Mouse (Mus musculus): ENCODE data around the gene Bcl2l12. TPM values are rescaled to one million over a fixed set of nuclear protein-coding genes. Genes with fewer than 3 reads are reported as not detected.

Gene Bcl2l12
- total RNA-seq, 2 experiments from 2014 or later, result 7.6 to 9.7 TPM

DNA sequence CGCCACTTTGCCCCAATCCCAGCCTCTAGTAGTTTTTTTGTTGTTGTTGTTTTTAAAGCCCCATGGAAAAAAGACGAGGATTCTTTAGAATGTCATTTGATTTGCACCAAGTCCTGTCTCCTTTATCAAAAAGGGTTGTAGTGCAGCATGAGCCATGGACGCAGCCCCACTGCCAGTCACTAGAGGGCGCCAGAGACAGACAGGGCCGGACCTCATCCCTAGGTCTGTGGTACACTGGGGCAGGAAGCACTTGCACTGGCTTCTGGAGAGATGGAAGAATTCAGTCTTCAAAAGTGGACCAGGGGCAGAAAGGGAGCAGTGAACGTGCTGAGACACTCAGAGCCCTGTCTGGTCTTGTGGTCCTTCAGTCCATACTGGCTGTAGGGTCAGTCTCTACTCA is 15.4 kb downstream of the Bcl2l12 start:
- peak; percentile 92 for DNase-seq
- Histone ChIP-seq H3K27ac (peak overlapping the region; percentile 100), H3K4me3 (peak overlapping the region; percentile 4; the same call in 1 of the 2 replicates)
- TF ChIP-seq CTCF (IDR thresholded peaks at IDR 0.05), result no peak; the same call in 1 of the 2 replicates
- intact Hi-C loops (cut with DNase I), result loop anchor here (5.0 kb wide), 1 partner anchor 154 kb away; the partner anchor contains the start of genes Flt3l and Gm45713

GRCm38 (mm10) chr7:44981539-44981938 is 17.0 kb downstream of the Bcl2l12 start:
- Histone ChIP-seq H3K27ac (no peak overlapping the region), H3K4me3 (no peak overlapping the region)
- no peak for DNase-seq
- intact Hi-C loops (cut with DNase I), result loop anchor here (5.0 kb wide), 1 partner anchor 156 kb away; the partner anchor contains the start of genes Flt3l and Gm45713
- TF ChIP-seq CTCF (IDR thresholded peaks at IDR 0.05), result no peak

DNA sequence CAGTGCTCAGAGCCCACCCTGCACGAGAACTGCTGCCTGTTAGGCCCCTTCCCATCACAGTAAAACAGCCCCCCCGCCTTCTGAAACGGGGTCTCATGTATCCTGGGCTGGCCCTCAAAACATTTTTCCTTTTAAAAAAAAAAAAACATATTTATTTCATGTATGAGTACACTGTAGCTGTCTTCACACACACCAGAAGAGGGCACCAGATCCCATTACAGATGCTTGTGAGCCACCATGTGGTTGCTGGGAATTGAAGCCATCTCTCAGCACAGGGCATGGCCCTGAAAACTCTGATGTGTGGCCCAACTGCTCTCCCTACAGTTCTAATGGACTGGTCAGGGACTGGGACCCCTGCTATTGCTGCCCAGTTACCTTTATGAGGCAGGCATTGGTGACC is 20.2 kb downstream of the Bcl2l12 start:
- no peak overlapping the region for H3K4me3 ChIP-seq
- DNase-seq, result no peak
- no peak overlapping the region for H3K27ac ChIP-seq
- no peak for TF ChIP-seq CTCF (IDR thresholded peaks at IDR 0.05)
- intact Hi-C loops (cut with DNase I), result no loop called here

DNA sequence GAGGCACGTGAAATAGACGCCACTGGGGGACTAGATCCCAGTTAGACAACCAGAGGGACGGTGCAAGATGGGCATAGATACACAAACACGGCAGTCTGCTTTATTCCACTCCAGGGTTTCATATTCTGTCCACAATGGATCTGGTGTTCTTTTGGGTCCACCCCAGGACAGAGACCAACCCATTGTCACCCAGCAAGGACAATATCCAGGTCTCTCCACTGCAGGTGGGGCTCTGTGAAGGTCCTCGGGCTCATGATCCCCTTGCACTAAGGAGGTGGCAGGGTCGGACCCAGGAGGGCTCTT is 23.4 kb downstream of the Bcl2l12 start:
- DNase-seq, result no peak
- intact Hi-C loops (cut with DNase I), result no loop called here
- peak overlapping the region; percentile 29; the same call in 1 of the 2 replicates for H3K27ac ChIP-seq
- H3K4me3 ChIP-seq, result no peak overlapping the region
- TF ChIP-seq CTCF (IDR thresholded peaks at IDR 0.05), result no peak

GRCm38 (mm10) chr7:44974383-44975116 is 24.0 kb downstream of the Bcl2l12 start, which contains the start of gene Cpt1c:
TSS of gene Cpt1c (minus strand) at chr7:44974851.
- H3K27ac ChIP-seq, result peak within 1 kb of the TSS; percentile 84
- DNase-seq, result peak; percentile 84
- intact Hi-C loops (cut with DNase I), result no loop called here

DNA sequence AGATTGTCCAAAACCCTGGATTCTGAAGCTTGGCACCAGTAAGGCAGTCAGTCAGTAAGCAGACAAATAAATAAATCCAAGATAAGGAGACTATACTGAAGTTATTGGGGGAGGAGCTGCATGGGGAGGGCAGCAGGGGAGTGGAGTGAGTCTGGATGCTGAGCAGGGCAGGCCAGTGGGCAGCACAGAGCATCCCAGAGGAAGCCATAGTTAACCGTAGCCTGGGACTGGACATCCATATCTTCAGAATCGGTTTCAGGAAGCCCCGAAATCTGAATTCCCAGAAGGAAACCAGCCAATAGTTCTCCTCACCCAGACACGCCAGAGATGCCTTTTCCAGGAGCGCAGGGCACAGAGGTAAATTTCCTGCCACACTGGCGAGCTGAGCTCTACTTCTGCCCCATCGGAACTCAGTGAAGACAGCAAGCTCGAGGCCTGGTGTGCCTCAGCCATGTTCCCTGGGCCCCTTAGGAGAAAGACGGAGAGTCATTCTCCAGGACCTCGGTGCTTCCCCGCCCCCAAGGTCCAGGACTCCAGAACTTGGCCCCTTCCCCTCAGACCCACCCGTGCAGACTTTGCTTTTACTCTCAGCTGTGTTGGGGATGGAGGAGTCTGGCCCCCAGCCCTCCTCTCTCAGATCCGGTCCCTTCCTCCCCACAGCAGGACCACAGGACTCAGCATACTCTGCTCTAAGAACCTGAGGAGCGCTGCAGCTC is 24.9 kb downstream of the Bcl2l12 start:
- TF ChIP-seq CTCF (IDR thresholded peaks at IDR 0.05), result no peak
- DNase-seq, result no peak
- H3K4me3 ChIP-seq, result peak overlapping the region; percentile 76
- peak overlapping the region; percentile 84 for H3K27ac ChIP-seq
- intact Hi-C loops (cut with DNase I), result no loop called here

More at GRCm38 (mm10) chr7:44974383-44975116, 24.0 kb downstream of the Bcl2l12 start, which contains the start of gene Cpt1c:
- TF ChIP-seq CTCF (IDR thresholded peaks at IDR 0.05), result no peak; the same call in 1 of the 2 replicates
- peak within 1 kb of the TSS; percentile 76 for H3K4me3 ChIP-seq

DNA sequence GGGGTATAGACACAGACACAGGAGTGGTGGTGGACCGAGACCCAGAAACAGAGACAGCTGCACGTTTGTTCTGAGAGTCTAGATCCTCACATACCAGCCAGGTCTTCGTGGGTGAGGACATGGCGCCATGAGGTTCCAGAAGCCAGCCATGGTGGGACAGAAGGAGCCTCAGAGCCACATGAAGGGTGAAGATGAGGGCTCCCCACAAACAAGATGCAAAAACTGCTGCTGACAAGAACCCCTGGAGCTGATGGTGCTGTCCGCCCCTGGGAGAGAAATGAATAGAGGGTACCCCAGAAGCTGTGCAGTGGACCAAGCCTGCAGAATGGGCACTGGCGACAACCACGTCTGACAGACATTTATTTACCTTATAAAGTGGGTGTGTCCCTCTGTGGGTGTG is 27.4 kb downstream of the Bcl2l12 start:
- peak overlapping the region; percentile 69; the same call in 1 of the 2 replicates for H3K27ac ChIP-seq
- TF ChIP-seq CTCF (IDR thresholded peaks at IDR 0.05), result no peak
- DNase-seq, result no peak
- peak overlapping the region; percentile 82; the same call in 1 of the 2 replicates for H3K4me3 ChIP-seq
- intact Hi-C loops (cut with DNase I), result no loop called here

- intact Hi-C loops (cut with DNase I), result no loop called here
- DNase-seq, result peak; percentile 89
- no peak for TF ChIP-seq CTCF (IDR thresholded peaks at IDR 0.05)
- H3K4me3 ChIP-seq, result peak overlapping the region; percentile 82
- H3K27ac ChIP-seq, result peak overlapping the region; percentile 69
Observed at GRCm38 (mm10) chr7:44970231-44970691, 28.3 kb downstream of the Bcl2l12 start.

DNA sequence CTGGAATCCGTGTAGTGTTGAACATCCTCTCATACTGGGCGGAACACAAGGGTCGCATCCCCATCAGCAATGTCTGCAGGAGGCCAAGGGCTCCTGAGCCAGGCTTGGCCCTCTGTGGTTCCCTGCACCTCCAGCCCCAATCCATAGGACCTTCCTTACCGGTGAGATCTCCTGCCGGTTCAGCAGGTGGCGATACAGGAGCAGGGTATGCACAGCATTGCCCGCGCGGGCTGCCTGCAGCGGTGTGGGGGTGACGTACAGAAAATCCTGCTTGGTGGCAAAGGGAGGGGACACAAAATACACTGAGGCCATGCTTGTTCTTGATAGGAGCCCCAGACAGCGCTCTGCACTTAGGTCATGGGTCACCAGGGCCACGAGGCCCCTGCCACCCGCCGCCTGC is 31.9 kb downstream of the Bcl2l12 start:
- H3K27ac ChIP-seq, result no peak overlapping the region
- intact Hi-C loops (cut with DNase I), result no loop called here
- peak; percentile 21 for DNase-seq
- H3K4me3 ChIP-seq, result no peak overlapping the region
- no peak for TF ChIP-seq CTCF (IDR thresholded peaks at IDR 0.05)

- TF ChIP-seq CTCF (IDR thresholded peaks at IDR 0.05), result peak; percentile 31; the same call in 1 of the 2 replicates
- intact Hi-C loops (cut with DNase I), result no loop called here
Observed at GRCm38 (mm10) chr7:44965975-44966374, 32.5 kb downstream of the Bcl2l12 start.

GRCm38 (mm10) chr7:44964990-44965389 is 33.5 kb downstream of the Bcl2l12 start:
- TF ChIP-seq CTCF (IDR thresholded peaks at IDR 0.05), result no peak
- peak; percentile 15 for DNase-seq
- intact Hi-C loops (cut with DNase I), result no loop called here
- Histone ChIP-seq H3K4me3 (no peak overlapping the region), H3K27ac (no peak overlapping the region)

More at GRCm38 (mm10) chr7:44965975-44966374, 32.5 kb downstream of the Bcl2l12 start:
- Histone ChIP-seq H3K4me3 (no peak overlapping the region), H3K27ac (no peak overlapping the region)
- DNase-seq, result peak; percentile 23

- H3K4me3 ChIP-seq, result no peak overlapping the region
- TF ChIP-seq CTCF (IDR thresholded peaks at IDR 0.05), result no peak
- intact Hi-C loops (cut with DNase I), result no loop called here
- DNase-seq, result peak; percentile 6
- H3K27ac ChIP-seq, result no peak overlapping the region
Observed at GRCm38 (mm10) chr7:44962831-44963230, 35.7 kb downstream of the Bcl2l12 start.

- no peak for DNase-seq
- Histone ChIP-seq H3K27ac (no peak overlapping the region), H3K4me3 (no peak overlapping the region)
- intact Hi-C loops (cut with DNase I), result no loop called here
- TF ChIP-seq CTCF (IDR thresholded peaks at IDR 0.05), result no peak
Observed at GRCm38 (mm10) chr7:44962337-44962736, 36.2 kb downstream of the Bcl2l12 start.

Data from gastrocnemius, adult 2 months (tissue).